Mouse (Mus musculus) forebrain, embryonic 15.5 days (tissue): ENCODE results near the gene Tgfbr2. TPM values are rescaled to one million over a fixed set of nuclear protein-coding genes. Genes with fewer than 3 reads are reported as not detected.
A peak's percentile ranks its signal among the peaks of the same experiment; 100 is the strongest.

Source experiments
- ATAC-seq: fragments of 200-750 bp; cut with Nextera tagmentation; replicated peaks from 2 replicates; pipeline ENCODE4 v1.8.0; 2017; ENCODE audit warnings: mild to moderate bottlenecking, moderate TSS enrichment, moderate library complexity
- H3K27ac ChIP-seq: fragments of 300-500 bp; sonication (generic); replicated peaks from 2 replicates; pipeline ENCODE4 v1.5.1; 2015; ENCODE audit warnings: mild to moderate bottlenecking, inconsistent platforms
- H3K27me3 ChIP-seq: fragments of 300-500 bp; sonication (generic); 2 replicates; pipeline ENCODE4 v1.6.1; 2015; ENCODE audit warnings: inconsistent platforms
- H3K36me3 ChIP-seq: fragments of 300-500 bp; sonication (generic); 2 replicates; pipeline ENCODE4 v1.6.1; 2015; ENCODE audit warnings: mild to moderate bottlenecking, inconsistent platforms
- H3K4me1 ChIP-seq: fragments of 300-500 bp; sonication (generic); 2 replicates; pipeline ENCODE4 v1.6.1; 2015; ENCODE audit warnings: inconsistent platforms
- H3K4me2 ChIP-seq: fragments of 300-500 bp; sonication (generic); replicated peaks from 2 replicates; pipeline ENCODE4 v1.6.1; 2015; ENCODE audit warnings: mild to moderate bottlenecking, inconsistent platforms
- H3K4me3 ChIP-seq: fragments of 300-500 bp; sonication (generic); 2 replicates; pipeline ENCODE4 v1.5.1; 2015; ENCODE audit warnings: mild to moderate bottlenecking, inconsistent platforms
- H3K9ac ChIP-seq: fragments of 300-500 bp; sonication (generic); replicated peaks from 2 replicates; pipeline ENCODE4 v1.6.1; 2015; ENCODE audit warnings: mild to moderate bottlenecking, inconsistent platforms
- H3K9me3 ChIP-seq: fragments of 300-500 bp; sonication (generic); 2 replicates; pipeline ENCODE4 v1.6.1; 2016; ENCODE audit warnings: inconsistent platforms
- WGBS: fragments of 180-500 bp; shearing (Covaris S2); methylation state at CpG from one replicate; pipeline ENCODE4 v1.1.7; 2015; ENCODE audit warnings: mixed read lengths; 5-methylcytosine and 5-hydroxymethylcytosine counted together
- polyA plus RNA-seq: library from polyadenylated mRNA; unstranded; fragments of >200 nt; fragmentation: Nextera tagmentation; extraction: Ambion mirVana; gene quantifications from 2 replicates; pipeline ENCODE4 v1.2.1, GENCODE M21; 2015

The Tgfbr2 gene
- polyA plus RNA-seq, 1 experiment from 2014 or later, result 6.1 TPM

- peaks cover 5% of the 10 kb centered on the region; the same call in 1 of the 2 replicates for H3K4me1 ChIP-seq
- no peak overlapping the region for H3K9ac ChIP-seq
- H3K4me3 ChIP-seq, result no peak overlapping the region
- H3K9me3 ChIP-seq, result no peaks in the 10 kb centered on the region
- no peak overlapping the region for H3K27ac ChIP-seq
- 93% methylated on average over 6 of the region's 6 CpGs for WGBS
- no peaks in the 10 kb centered on the region for H3K27me3 ChIP-seq
- H3K36me3 ChIP-seq, result no peaks in the 10 kb centered on the region
- ATAC-seq, result no peak
- H3K4me2 ChIP-seq, result no peak overlapping the region
These were observed 34.7 kb downstream of the Tgfbr2 start for GRCm38 (mm10) chr9:116140422-116140821.

- Histone ChIP-seq H3K4me2 (no peak overlapping the region), H3K27me3 (no peaks in the 10 kb centered on the region), H3K9ac (no peak overlapping the region), H3K9me3 (no peaks in the 10 kb centered on the region), H3K36me3 (no peaks in the 10 kb centered on the region), H3K4me1 (peaks cover 5% of the 10 kb centered on the region; the same call in 1 of the 2 replicates), H3K27ac (no peak overlapping the region), H3K4me3 (no peak overlapping the region)
- 84% methylated on average over 7 of the region's 7 CpGs for WGBS
- ATAC-seq, result no peak
These were observed 35.6 kb downstream of the Tgfbr2 start for GRCm38 (mm10) chr9:116139549-116139948.

- WGBS, result 45% methylated on average over 11 of the region's 11 CpGs
- no peaks in the 10 kb centered on the region for H3K9me3 ChIP-seq
- H3K36me3 ChIP-seq, result no peaks in the 10 kb centered on the region
- no peaks in the 10 kb centered on the region for H3K27me3 ChIP-seq
- H3K4me3 ChIP-seq, result no peak overlapping the region
- peak; percentile 32; the same call in 1 of the 2 replicates for ATAC-seq
- no peak overlapping the region for H3K9ac ChIP-seq
- peak overlapping the region; percentile 41; the same call in 1 of the 2 replicates for H3K27ac ChIP-seq
- no peak overlapping the region for H3K4me2 ChIP-seq
- H3K4me1 ChIP-seq, result peaks cover 5% of the 10 kb centered on the region; the same call in 1 of the 2 replicates
These were observed 36.5 kb downstream of the Tgfbr2 start for GRCm38 (mm10) chr9:116138595-116139134.

- Histone ChIP-seq H3K4me3 (no peak overlapping the region), H3K4me2 (no peak overlapping the region), H3K36me3 (no peaks in the 10 kb centered on the region), H3K4me1 (peaks cover 5% of the 10 kb centered on the region; the same call in 1 of the 2 replicates), H3K27me3 (no peaks in the 10 kb centered on the region), H3K9ac (no peak overlapping the region), H3K9me3 (no peaks in the 10 kb centered on the region), H3K27ac (no peak overlapping the region)
- 86% methylated on average over 3 of the region's 3 CpGs for WGBS
- no peak for ATAC-seq
These were observed 37.5 kb downstream of the Tgfbr2 start for GRCm38 (mm10) chr9:116137645-116138044.

- Histone ChIP-seq H3K4me2 (no peak overlapping the region), H3K36me3 (no peaks in the 10 kb centered on the region), H3K27me3 (no peaks in the 10 kb centered on the region), H3K9me3 (no peaks in the 10 kb centered on the region), H3K9ac (no peak overlapping the region), H3K4me1 (peaks cover 5% of the 10 kb centered on the region; the same call in 1 of the 2 replicates), H3K4me3 (no peak overlapping the region), H3K27ac (no peak overlapping the region)
- 0 out of 2 replicates have a peak, but pooled peaks have one; percentile 11 for ATAC-seq
- 45% methylated on average over 5 of the region's 5 CpGs for WGBS
These were observed 38.3 kb downstream of the Tgfbr2 start for GRCm38 (mm10) chr9:116136811-116137210.

- H3K9ac ChIP-seq, result no peak overlapping the region
- H3K4me2 ChIP-seq, result no peak overlapping the region
- H3K4me1 ChIP-seq, result peaks cover 5% of the 10 kb centered on the region; the same call in 1 of the 2 replicates
- no peak overlapping the region for H3K27ac ChIP-seq
- WGBS, result 71% methylated on average over 6 of the region's 6 CpGs
- no peaks in the 10 kb centered on the region for H3K27me3 ChIP-seq
- no peak for ATAC-seq
- no peaks in the 10 kb centered on the region for H3K36me3 ChIP-seq
- no peaks in the 10 kb centered on the region for H3K9me3 ChIP-seq
- H3K4me3 ChIP-seq, result no peak overlapping the region
These were observed 39.0 kb downstream of the Tgfbr2 start for GRCm38 (mm10) chr9:116136146-116136545.

- WGBS, result 91% methylated on average over 2 of the region's 2 CpGs
- no peak overlapping the region for H3K9ac ChIP-seq
- no peaks in the 10 kb centered on the region for H3K9me3 ChIP-seq
- no peak overlapping the region for H3K27ac ChIP-seq
- H3K36me3 ChIP-seq, result no peaks in the 10 kb centered on the region
- H3K4me3 ChIP-seq, result no peak overlapping the region
- H3K4me1 ChIP-seq, result peaks cover 5% of the 10 kb centered on the region; the same call in 1 of the 2 replicates
- no peak overlapping the region for H3K4me2 ChIP-seq
- no peak for ATAC-seq
- H3K27me3 ChIP-seq, result no peaks in the 10 kb centered on the region
These were observed 40.7 kb downstream of the Tgfbr2 start for GRCm38 (mm10) chr9:116134488-116134887.

- Histone ChIP-seq H3K9ac (no peak overlapping the region), H3K27ac (no peak overlapping the region), H3K27me3 (no peaks in the 10 kb centered on the region), H3K4me1 (peaks cover 1% of the 10 kb centered on the region; the same call in 1 of the 2 replicates), H3K4me2 (no peak overlapping the region), H3K9me3 (no peaks in the 10 kb centered on the region), H3K4me3 (no peak overlapping the region), H3K36me3 (no peaks in the 10 kb centered on the region)
- WGBS, result 75% methylated on average over 6 of the region's 6 CpGs
- ATAC-seq, result no peak
These were observed 41.7 kb downstream of the Tgfbr2 start for GRCm38 (mm10) chr9:116133312-116133980.

GRCm38 (mm10) chr9:116128886-116129285 is 46.3 kb downstream of the Tgfbr2 start:
- 20% methylated on average over 3 of the region's 3 CpGs for WGBS
- H3K36me3 ChIP-seq, result no peaks in the 10 kb centered on the region
- no peak overlapping the region for H3K9ac ChIP-seq

GRCm38 (mm10) chr9:116128311-116128710 is 46.8 kb downstream of the Tgfbr2 start:
- ATAC-seq, result no peak
- 78% methylated on average over 2 of the region's 2 CpGs for WGBS
- Histone ChIP-seq H3K4me2 (no peak overlapping the region), H3K27ac (no peak overlapping the region), H3K9me3 (no peaks in the 10 kb centered on the region), H3K27me3 (no peaks in the 10 kb centered on the region), H3K36me3 (no peaks in the 10 kb centered on the region), H3K4me1 (no peaks in the 10 kb centered on the region), H3K4me3 (no peak overlapping the region), H3K9ac (no peak overlapping the region)

More at GRCm38 (mm10) chr9:116128886-116129285, 46.3 kb downstream of the Tgfbr2 start:
- H3K4me1 ChIP-seq, result no peaks in the 10 kb centered on the region
- ATAC-seq, result no peak
- no peak overlapping the region for H3K4me3 ChIP-seq
- no peaks in the 10 kb centered on the region for H3K9me3 ChIP-seq
- H3K27me3 ChIP-seq, result no peaks in the 10 kb centered on the region
- H3K4me2 ChIP-seq, result no peak overlapping the region
- H3K27ac ChIP-seq, result no peak overlapping the region

GRCm38 (mm10) chr9:116126494-116126893 is 48.7 kb downstream of the Tgfbr2 start:
- H3K4me1 ChIP-seq, result no peaks in the 10 kb centered on the region
- no peak overlapping the region for H3K4me2 ChIP-seq
- H3K36me3 ChIP-seq, result no peaks in the 10 kb centered on the region
- H3K27me3 ChIP-seq, result no peaks in the 10 kb centered on the region
- H3K4me3 ChIP-seq, result no peak overlapping the region
- 20% methylated on average over 4 of the region's 4 CpGs for WGBS
- H3K9me3 ChIP-seq, result no peaks in the 10 kb centered on the region
- no peak overlapping the region for H3K27ac ChIP-seq
- no peak overlapping the region for H3K9ac ChIP-seq
- ATAC-seq, result no peak

- no peak overlapping the region for H3K4me2 ChIP-seq
- H3K36me3 ChIP-seq, result no peaks in the 10 kb centered on the region
- no peak for ATAC-seq
- H3K27ac ChIP-seq, result no peak overlapping the region
- no peak overlapping the region for H3K9ac ChIP-seq
- H3K4me1 ChIP-seq, result 0 out of 2 replicates have a peak, but pooled peaks cover 4% of the 10 kb centered on the region
- H3K9me3 ChIP-seq, result no peaks in the 10 kb centered on the region
- H3K27me3 ChIP-seq, result no peaks in the 10 kb centered on the region
- no peak overlapping the region for H3K4me3 ChIP-seq
- WGBS, result 77% methylated on average over 9 of the region's 9 CpGs
These were observed 52.1 kb downstream of the Tgfbr2 start for GRCm38 (mm10) chr9:116122969-116123589.
